Mouse (Mus musculus) olfactory bulb, adult 2 months (tissue): Measurements from ENCODE around the gene Hoxd9. TPM values are rescaled to one million over a fixed set of nuclear protein-coding genes. Genes with fewer than 3 reads are reported as not detected.
A peak's percentile ranks its signal among the peaks of the same experiment; 100 is the strongest.

ENCODE experiments used
- H3K27ac ChIP-seq: fragments of 200-500 bp; 2 replicates; pipeline ENCODE4 v1.5.1; 2012; ENCODE audit warnings: low read depth, low read length; ENCODE audit not compliant: insufficient read depth
- H3K4me1 ChIP-seq: fragments of 200-500 bp; 2 replicates; pipeline ENCODE4 v1.6.1; 2012; ENCODE audit warnings: low read length; ENCODE audit not compliant: control insufficient read depth, insufficient read depth
- H3K4me3 ChIP-seq: fragments of 200-500 bp; 2 replicates; pipeline ENCODE4 v1.5.1; 2012; ENCODE audit warnings: mild to moderate bottlenecking, low read depth, low read length, moderate library complexity; ENCODE audit not compliant: insufficient read depth
- CTCF ChIP-seq: fragments of 200-500 bp; IDR thresholded peaks from 2 replicates; pipeline ENCODE4 v1.5.1; 2012; ENCODE audit warnings: low read depth, mild to moderate bottlenecking, low read length, moderate library complexity; ENCODE audit not compliant: insufficient read depth
- POLR2A ChIP-seq: fragments of 200-500 bp; IDR thresholded peaks from 2 replicates; pipeline ENCODE4 v1.6.1; 2012; ENCODE audit warnings: mild to moderate bottlenecking, low read depth, low read length, moderate library complexity; ENCODE audit not compliant: insufficient read depth
- WGBS: fragments of 180-500 bp; shearing (Covaris S2); methylation state at CpG from one replicate; pipeline ENCODE4 v1.1.7; 2018; 5-methylcytosine and 5-hydroxymethylcytosine counted together
- polyA plus RNA-seq: library from polyadenylated mRNA; stranded (reverse); fragments of >200 nt; gene quantifications from 2 replicates; pipeline ENCODE4 v1.2.4, GENCODE M21; 2012; ENCODE audit warnings: low replicate concordance; ENCODE audit not compliant: missing spikeins, insufficient read depth, insufficient read length

Hoxd9 gene
- polyA plus RNA-seq, 1 experiment = not detected

DNA sequence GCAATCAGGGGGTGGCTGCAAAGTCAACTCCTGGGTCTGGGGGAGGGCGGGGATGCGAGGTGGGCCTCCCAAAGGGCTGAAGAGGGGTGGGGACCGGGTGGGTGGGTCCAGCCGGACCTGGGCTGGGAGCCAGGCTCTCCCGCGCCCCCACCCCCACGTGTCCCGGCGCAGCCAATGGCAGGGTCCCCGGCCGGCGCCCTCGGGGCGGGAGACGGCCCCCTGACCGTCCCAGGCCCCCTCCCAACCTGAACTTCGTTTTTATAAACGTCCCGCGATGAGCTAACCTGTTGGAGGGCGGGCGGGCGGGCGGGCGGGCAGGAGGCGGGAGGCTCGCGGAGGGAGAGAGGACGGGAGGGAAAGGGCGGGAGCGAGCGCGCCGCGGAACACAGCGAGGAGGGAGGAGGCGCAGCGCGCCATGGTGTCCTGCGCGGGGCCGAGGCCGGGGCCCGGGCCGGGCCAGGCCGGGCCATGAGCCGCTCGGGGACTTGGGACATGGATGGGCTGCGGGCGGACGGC lies 29.6 kb upstream of the Hoxd9 start, which contains the start of gene Hoxd13:
TSS of gene Hoxd13 (plus strand) at position 469 of the 516 bp plus-strand sequence.
- 2% methylated on average over 39 of the region's 51 CpGs for WGBS
- Histone ChIP-seq H3K27ac (no peak within 1 kb of the TSS), H3K4me1 (peaks cover 4% of the 10 kb centered on the region), H3K4me3 (no peak within 1 kb of the TSS; the same call in 1 of the 2 replicates)
- TF ChIP-seq POLR2A (no peak), CTCF (no peak)

GRCm38 (mm10) chr2:74668370-74669229 lies 28.9 kb upstream of the Hoxd9 start:
- no peak for TF ChIP-seq CTCF
- TF ChIP-seq POLR2A = no peak
- 1% methylated on average over 74 of the region's 74 CpGs for WGBS
- Histone ChIP-seq H3K27ac (no peak overlapping the region), H3K4me1 (peaks cover 5% of the 10 kb centered on the region), H3K4me3 (no peak overlapping the region; the same call in 1 of the 2 replicates)

GRCm38 (mm10) chr2:74669230-74669578 lies 28.3 kb upstream of the Hoxd9 start:
- Histone ChIP-seq H3K4me3 (no peak overlapping the region), H3K4me1 (peaks cover 5% of the 10 kb centered on the region), H3K27ac (no peak overlapping the region)
- 1% methylated on average over 3 of the region's 3 CpGs for WGBS
- TF ChIP-seq POLR2A = no peak
- TF ChIP-seq CTCF = no peak

- H3K4me3 ChIP-seq = no peak overlapping the region
- peaks cover 5% of the 10 kb centered on the region for H3K4me1 ChIP-seq
- TF ChIP-seq POLR2A = no peak
- TF ChIP-seq CTCF = no peak
- 4% methylated on average over 14 of the region's 14 CpGs for WGBS
- no peak overlapping the region for H3K27ac ChIP-seq
Measured at GRCm38 (mm10) chr2:74669650-74670235, 27.8 kb upstream of the Hoxd9 start.

- 8% methylated on average over 3 of the region's 3 CpGs for WGBS
- TF ChIP-seq CTCF (no peak), POLR2A (no peak)
- Histone ChIP-seq H3K4me1 (peaks cover 5% of the 10 kb centered on the region), H3K4me3 (no peak overlapping the region), H3K27ac (no peak overlapping the region)
Measured at GRCm38 (mm10) chr2:74670632-74671188, 26.8 kb upstream of the Hoxd9 start.

DNA sequence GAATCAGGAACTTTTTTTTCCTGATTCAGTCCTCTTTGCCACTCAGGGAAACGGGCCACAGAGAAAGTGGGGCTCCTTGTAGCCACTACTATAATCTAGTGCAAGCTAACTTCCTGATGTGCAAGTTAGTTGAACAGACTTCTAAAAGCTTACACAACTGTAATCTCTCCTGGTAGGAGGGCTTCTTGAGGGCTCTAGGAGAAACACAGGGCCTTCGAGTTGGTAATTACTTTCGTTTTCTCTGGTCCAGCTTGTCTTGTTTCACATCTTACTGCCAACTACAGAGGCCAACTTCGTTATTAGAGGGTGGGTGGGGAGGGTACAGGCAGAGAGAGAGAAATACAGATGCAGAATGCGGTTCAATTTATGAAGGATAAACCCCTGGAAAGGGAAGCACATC lies 25.7 kb upstream of the Hoxd9 start:
- H3K4me1 ChIP-seq = peaks cover 5% of the 10 kb centered on the region
- H3K4me3 ChIP-seq = no peak overlapping the region
- no peak overlapping the region for H3K27ac ChIP-seq
- WGBS = 32% methylated on average over 5 of the region's 5 CpGs
- no peak for TF ChIP-seq CTCF

DNA sequence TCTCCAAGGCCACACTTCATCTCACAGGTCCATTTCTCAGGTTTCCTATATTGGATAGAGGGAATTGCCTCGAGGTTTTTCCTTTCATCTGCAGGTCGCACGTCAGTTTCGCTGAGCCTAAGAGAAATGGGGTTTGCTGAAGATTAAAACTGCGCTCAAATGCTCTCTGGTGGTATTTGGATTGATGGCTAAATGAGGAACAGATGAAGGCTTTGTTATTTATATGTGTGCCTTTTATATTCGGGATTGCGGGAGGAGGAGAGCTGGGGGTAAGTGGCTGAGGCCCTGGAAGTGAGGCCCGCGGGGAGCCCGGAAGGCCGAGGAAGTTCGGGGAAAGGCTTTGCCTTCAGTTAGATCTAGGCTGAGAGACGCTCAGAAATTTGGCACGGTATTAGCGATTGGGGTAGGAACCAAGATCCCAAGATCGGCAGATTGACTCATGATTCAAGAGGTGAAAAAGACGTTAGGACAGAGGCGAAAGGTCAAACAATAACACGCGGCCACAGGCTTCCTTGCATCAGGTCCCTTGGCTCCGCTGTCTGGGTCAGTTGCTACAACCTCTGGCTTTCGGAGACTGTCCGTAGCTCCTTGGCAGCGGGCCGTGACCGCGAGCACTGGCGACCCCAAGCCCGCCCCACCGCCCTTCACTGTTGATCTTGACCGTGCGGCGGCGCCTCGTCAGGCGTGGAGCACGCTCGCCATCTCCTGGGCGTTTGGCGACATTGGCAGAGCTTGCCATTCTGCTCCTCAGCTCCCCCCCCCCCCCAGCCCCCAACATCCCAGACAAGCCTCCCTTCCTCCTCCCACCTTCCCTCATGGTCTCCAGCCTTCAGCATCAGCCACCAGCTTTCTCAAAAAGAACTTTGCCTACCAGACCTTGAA lies 24.8 kb upstream of the Hoxd9 start:
- WGBS = 10% methylated on average over 40 of the region's 40 CpGs
- Histone ChIP-seq H3K27ac (no peak overlapping the region), H3K4me3 (no peak overlapping the region), H3K4me1 (peaks cover 5% of the 10 kb centered on the region)
- TF ChIP-seq CTCF = peak; percentile 40; the same call in 1 of the 2 replicates
- TF ChIP-seq POLR2A = no peak

GRCm38 (mm10) chr2:74673835-74674425 lies 23.6 kb upstream of the Hoxd9 start:
- 2% methylated on average over 24 of the region's 24 CpGs for whole genome bisulfite sequencing
- Histone ChIP-seq H3K27ac (no peak overlapping the region), H3K4me1 (peaks cover 5% of the 10 kb centered on the region), H3K4me3 (no peak overlapping the region)
- TF ChIP-seq CTCF (no peak), POLR2A (no peak)
